11 mouse cellular contexts compared by ENCODE assay signal in the genomic region with DNA sequence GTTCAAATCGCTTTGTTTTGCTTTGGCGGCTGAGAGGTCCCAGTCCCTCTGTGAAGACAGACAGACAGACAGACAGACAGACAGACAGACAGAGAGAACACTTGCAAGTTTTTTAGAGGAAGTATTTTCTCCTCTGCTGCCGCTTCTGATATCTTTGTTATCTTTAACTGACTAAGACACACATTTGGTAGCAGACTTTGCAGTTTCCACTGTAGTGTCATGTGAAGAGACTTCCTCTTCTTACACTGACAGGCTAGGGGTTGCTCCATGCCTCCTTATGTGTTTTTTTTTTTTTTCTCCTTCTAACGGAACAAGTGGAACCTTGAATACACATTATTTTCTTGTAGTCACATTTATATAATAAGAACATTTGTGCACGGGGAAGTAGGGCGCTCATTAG. TPM values are rescaled to one million over a fixed set of nuclear protein-coding genes. Genes with fewer than 3 reads are reported as not detected.
A peak's percentile ranks its signal among the peaks of the same experiment; 100 is the strongest.
DNase-seq lines count a peak whose midpoint lies in the region; ATAC-seq and TF ChIP-seq lines count a peak whose summit lies in the region.
"Had no signal": no experiment of that assay in that cellular context is flagged by ENCODE, and none has a peak within 500 bp of the region (broad histone marks: within the 10 kb centered on the region; RNA-seq: fewer than 3 reads in every experiment).

No protein-coding gene starts in this region.

- H3K9ac ChIP-seq in kidney, postnatal 0 days (ENCODE audit: low read depth, low read length), result no peak overlapping the region
- H3K9ac ChIP-seq: forebrain, embryonic 13.5 days; neural tube, embryonic 13.5 days had no signal

- H3K27ac ChIP-seq in kidney, postnatal 0 days, result 0 out of 2 replicates have a peak overlapping the region, but pooled peaks have one; percentile 42
- H3K27ac ChIP-seq: forebrain, embryonic 13.5 days; neural tube, embryonic 13.5 days had no signal

- no peak overlapping the region for H3K4me2 ChIP-seq in kidney, postnatal 0 days (ENCODE audit: low read length)
- H3K4me2 ChIP-seq in myocyte (ENCODE audit: low read depth), result peak overlapping the region; percentile 43
- H3K4me2 ChIP-seq: forebrain, embryonic 13.5 days; neural tube, embryonic 13.5 days had no signal

- no peak for TF ChIP-seq CTCF in kidney, postnatal 0 days (IDR thresholded peaks at IDR 0.05; ENCODE audit: low read depth)

- H3K27me3 ChIP-seq in kidney, postnatal 0 days (ENCODE audit: insufficient read depth, low read length), result no peaks in the 10 kb centered on the region
- no peaks in the 10 kb centered on the region for H3K27me3 ChIP-seq in myocyte (ENCODE audit: control insufficient read depth, insufficient read depth, insufficient read length)
- H3K27me3 ChIP-seq: forebrain, embryonic 13.5 days; neural tube, embryonic 13.5 days had no signal

- no peak for TF ChIP-seq POLR2A in myocyte (IDR thresholded peaks at IDR 0.05; ENCODE audit: insufficient read length, low read depth)

- DNase-seq in kidney, postnatal 0 days (ENCODE audit: low spot score), result no peak
- no peak for DNase-seq in kidney, postnatal 14 days
- DNase-seq in right cerebral cortex, postnatal 4 days, result no peak
- no peak for DNase-seq in adrenal gland, postnatal 36 days
- no peak for DNase-seq in cerebellum, postnatal 25 days
- DNase-seq: thymus, postnatal 14 days had no signal

- H3K9me3 ChIP-seq in kidney, postnatal 0 days (replicated peaks; ENCODE audit: low read length), result no peaks in the 10 kb centered on the region
- H3K9me3 ChIP-seq: forebrain, embryonic 13.5 days; neural tube, embryonic 13.5 days had no signal

- H3K4me3 ChIP-seq in kidney, postnatal 0 days (replicated peaks; ENCODE audit: low read depth, low read length), result no peak overlapping the region
- no peak overlapping the region for H3K4me3 ChIP-seq in myocyte
- H3K4me3 ChIP-seq: forebrain, embryonic 13.5 days; neural tube, embryonic 13.5 days had no signal

- H3ac ChIP-seq in myocyte (ENCODE audit: control insufficient read depth, insufficient read length), result no peak overlapping the region

- no peak for ATAC-seq in kidney, postnatal 0 days (replicated peaks; ENCODE audit: low FRiP score, low read depth)
- peak; percentile 48 for ATAC-seq in activated CD4-positive, CD25-positive, alpha-beta regulatory T cell, adult 4 months
- ATAC-seq in inflammation-experienced regulatory T-cells, adult 6 months, result peak; percentile 58
- ATAC-seq: forebrain, embryonic 13.5 days had no signal

- H3K79me2 ChIP-seq in myocyte (ENCODE audit: control insufficient read depth, insufficient read depth), result peaks cover 21% of the 10 kb centered on the region

- peaks cover 69% of the 10 kb centered on the region for H3K36me3 ChIP-seq in kidney, postnatal 0 days (ENCODE audit: insufficient read depth, low read length)
- peaks cover 82% of the 10 kb centered on the region for H3K36me3 ChIP-seq in myocyte (ENCODE audit: control insufficient read depth, insufficient read depth)

- no peaks in the 10 kb centered on the region for H3K4me1 ChIP-seq in kidney, postnatal 0 days (replicated peaks; ENCODE audit: insufficient read depth, low read length)
- H3K4me1 ChIP-seq: forebrain, embryonic 13.5 days; neural tube, embryonic 13.5 days had no signal

- 89% methylated on average over 6 of the region's 6 CpGs for WGBS in kidney, postnatal 0 days

TF ChIP-seq in myocyte, 11 proteins besides CTCF, POLR2A, EP300 and RAD21:
- no peak for TF ChIP-seq SRF (IDR thresholded peaks at IDR 0.05; ENCODE audit: control insufficient read depth, insufficient read length, low read depth)
- TF ChIP-seq E2F4 (IDR thresholded peaks at IDR 0.05; ENCODE audit: insufficient read depth), result no peak
- TF ChIP-seq POLR2AphosphoS2 (IDR thresholded peaks at IDR 0.05; ENCODE audit: insufficient read length, low read depth), result no peak
- TF ChIP-seq MYOG (IDR thresholded peaks at IDR 0.05; ENCODE audit: control insufficient read depth in 1 of 3, insufficient read depth in 1 of 3, insufficient read length in 2 of 3, low read depth in 2 of 3), result no peak
- no peak for TF ChIP-seq REST (IDR thresholded peaks at IDR 0.05; ENCODE audit: insufficient read depth, insufficient read length)
- TF ChIP-seq USF1 (IDR thresholded peaks at IDR 0.05; ENCODE audit: low read depth), result no peak
- TF ChIP-seq MYOD1 (IDR thresholded peaks at IDR 0.05; ENCODE audit: control insufficient read depth in 1 of 3, insufficient read length in 2 of 3, low read depth in 2 of 3), result no peak
- no peak for TF ChIP-seq CEBPB (IDR thresholded peaks at IDR 0.05; ENCODE audit: insufficient read depth, poor library complexity, severe bottlenecking)
- TF ChIP-seq TCF3 (IDR thresholded peaks at IDR 0.05; ENCODE audit: insufficient read length, low read depth), result no peak
- no peak for TF ChIP-seq MAX (IDR thresholded peaks at IDR 0.05; ENCODE audit: low read depth)

RNA-seq across cellular contexts. Expression of a gene that starts 31.9 kb away (rescaled TPM):
- polyA plus RNA-seq in kidney, postnatal 0 days (2015; fragmentation: Nextera tagmentation; extraction: Ambion mirVana), result 62.1 and 66.4 TPM in 2 replicates
- 100 to 1,000 TPM; 172 to 177 TPM for polyA plus RNA-seq in activated CD4-positive, CD25-positive, alpha-beta regulatory T cell, adult 4 months (2017; shearing (Covaris generic))
- polyA plus RNA-seq in inflammation-experienced regulatory T-cells, adult 6 months (2017; shearing (Covaris generic)), result 100 to 1,000 TPM; 124 to 177 (median 175) TPM
- polyA plus RNA-seq in myocyte (2012; fragmentation: generic; extraction: Trizol), result 19.7 TPM
- total RNA-seq in adrenal gland, postnatal 36 days (2021), result 100 to 1,000 TPM; 110 to 114 TPM

RNA-seq across cellular contexts. Expression of a gene that starts 47.5 kb away (rescaled TPM):
- polyA plus RNA-seq in kidney, postnatal 0 days (2015; fragmentation: Nextera tagmentation; extraction: Ambion mirVana), result 0.92 and 0.96 TPM in 2 replicates
- not detected for polyA plus RNA-seq in activated CD4-positive, CD25-positive, alpha-beta regulatory T cell, adult 4 months (2017; shearing (Covaris generic))
- polyA plus RNA-seq in inflammation-experienced regulatory T-cells, adult 6 months (2017; shearing (Covaris generic)), result not detected
- polyA plus RNA-seq in myocyte (2012; fragmentation: generic; extraction: Trizol), result 0.07 TPM
- 1 to 10 TPM in 1 of 2 experiments, under 1 TPM in 1; 0.86 to 3.0 TPM for total RNA-seq in adrenal gland, postnatal 36 days (2021)
- polyA plus RNA-seq: forebrain, embryonic 13.5 days; neural tube, embryonic 13.5 days had no signal

RNA-seq across cellular contexts. Expression of a gene that starts 51.9 kb away (rescaled TPM):
- 28.0 and 31.3 TPM in 2 replicates for polyA plus RNA-seq in kidney, postnatal 0 days (2015; fragmentation: Nextera tagmentation; extraction: Ambion mirVana)
- 100 to 1,000 TPM; 182 to 204 TPM for polyA plus RNA-seq in activated CD4-positive, CD25-positive, alpha-beta regulatory T cell, adult 4 months (2017; shearing (Covaris generic))
- 100 to 1,000 TPM; 161 to 182 (median 167) TPM for polyA plus RNA-seq in inflammation-experienced regulatory T-cells, adult 6 months (2017; shearing (Covaris generic))
- polyA plus RNA-seq in myocyte (2012; fragmentation: generic; extraction: Trizol), result 5.9 TPM
- 10 to 100 TPM; 20.3 to 22.3 TPM for total RNA-seq in adrenal gland, postnatal 36 days (2021)
